Mouse (Mus musculus) small intestine, adult 2 months (tissue): ENCODE measurements around the gene Gm9747.

ENCODE experiments used
- CTCF ChIP-seq: fragments of 200-500 bp; IDR thresholded peaks from 2 replicates; pipeline ENCODE4 v1.5.1; 2012; ENCODE audit warnings: low read depth, mild to moderate bottlenecking, control low read depth, inconsistent platforms, low read length, moderate library complexity, mixed read lengths; ENCODE audit not compliant: insufficient replicate concordance, insufficient read length; ENCODE audit errors: extremely low read depth
- POLR2A ChIP-seq: fragments of 200-500 bp; IDR thresholded peaks from 2 replicates; pipeline ENCODE4 v1.6.1; 2012; ENCODE audit warnings: low read depth, mild to moderate bottlenecking, control low read depth, inconsistent platforms, low read length, moderate library complexity

- TF ChIP-seq CTCF, result no peak
- no peak for TF ChIP-seq POLR2A
Observed at GRCm38 (mm10) chr1:82223042-82223795, 9.7 kb upstream of the Gm9747 start.
